Mouse (Mus musculus) megakaryocyte-erythroid progenitor cell, adult 5-6 weeks (primary cell): ENCODE measurements around the gene Morn3. TPM values are rescaled to one million over a fixed set of nuclear protein-coding genes. Genes with fewer than 3 reads are reported as not detected.
A peak's percentile ranks its signal among the peaks of the same experiment; 100 is the strongest.
"Not testable (repeated sequence)": the region's sequence is repeated elsewhere in the genome, so short reads cannot be mapped to it uniquely, and the experiment has no call there.

Experiments used
- ATAC-seq: replicated peaks from 2 replicates; pipeline ENCODE4 v1.8.0; 2016; ENCODE audit warnings: mild to moderate bottlenecking, inconsistent platforms; ENCODE audit not compliant: severe bottlenecking, poor library complexity, low FRiP score, low TSS enrichment
- total RNA-seq, 2 experiments: library from RNA; stranded (forward) in 1 of 2; stranded (reverse) in 1 of 2; fragments of 200-1000, 215-1000 nt in 1 of 2; fragments of >200 nt in 1 of 2; fragmentation: Nextera tagmentation in 1 of 2; gene quantifications; 2 replicates each; pipeline ENCODE4 v1.2.3; 2014 to 2017

Gene Morn3
- total RNA-seq, 2 experiments from 2014 or later: not detected

DNA sequence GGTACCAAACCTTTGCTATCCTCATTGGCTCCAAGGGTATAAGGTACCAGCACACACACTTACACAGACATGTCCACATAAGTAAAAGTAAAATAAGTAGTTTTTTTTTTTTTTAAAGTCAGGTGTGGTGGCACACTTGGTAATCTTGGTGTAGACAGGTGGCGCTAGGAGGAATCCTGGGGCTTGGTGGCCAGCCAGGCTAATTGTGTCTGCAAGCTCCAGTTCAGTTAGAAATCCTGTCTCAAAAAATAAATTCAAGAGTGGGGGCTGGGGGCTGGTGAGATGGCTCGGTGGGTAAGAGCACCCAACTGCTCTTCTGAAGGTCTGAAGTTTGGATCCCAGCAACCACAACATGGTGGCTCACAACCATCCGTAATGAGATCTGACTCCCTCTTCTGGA is 16.3 kb upstream of the Morn3 start:
- ATAC-seq: no peak

GRCm38 (mm10) chr5:123061402-123061749 is 14.6 kb upstream of the Morn3 start:
- ATAC-seq: not testable (repeated sequence)

DNA sequence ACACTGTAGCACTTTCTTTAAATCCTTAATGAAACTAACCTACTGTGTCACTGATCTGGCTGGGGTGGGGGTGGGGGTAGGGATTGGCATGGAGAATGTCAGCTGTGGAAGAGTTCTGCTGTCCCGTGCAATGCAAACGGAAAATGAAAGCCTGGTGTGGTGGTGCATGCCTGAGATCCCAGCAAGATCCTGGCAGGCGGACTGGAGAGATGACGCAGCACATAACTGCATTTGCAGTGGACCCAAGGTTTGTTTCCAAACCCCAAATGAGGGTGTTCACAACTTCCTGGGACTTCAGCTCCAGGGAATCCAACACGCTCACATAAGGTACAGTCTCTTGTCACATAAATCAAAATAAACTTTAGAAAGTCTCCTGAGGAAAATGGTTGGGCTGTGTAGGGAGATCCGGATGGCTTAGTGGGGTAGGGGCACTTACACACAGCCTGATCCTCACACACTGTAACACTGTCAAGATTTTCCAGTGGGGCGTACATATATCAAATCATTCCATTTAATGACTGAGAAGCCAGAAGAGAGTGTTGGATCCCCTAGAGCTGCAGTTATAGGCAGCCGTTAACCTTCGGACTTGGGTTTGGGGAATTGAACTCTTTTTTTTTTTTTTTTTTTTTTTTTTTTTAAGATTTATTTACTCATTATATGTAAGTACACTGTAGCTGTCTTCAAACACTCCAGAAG is 14.0 kb upstream of the Morn3 start:
- no peak for ATAC-seq

- no peak for ATAC-seq
Observed at GRCm38 (mm10) chr5:123059757-123060520, 13.1 kb upstream of the Morn3 start.

GRCm38 (mm10) chr5:123058251-123059102 is 11.7 kb upstream of the Morn3 start:
- no peak for ATAC-seq

- peak; percentile 97 for ATAC-seq
Observed at GRCm38 (mm10) chr5:123057366-123058250, 10.8 kb upstream of the Morn3 start.

DNA sequence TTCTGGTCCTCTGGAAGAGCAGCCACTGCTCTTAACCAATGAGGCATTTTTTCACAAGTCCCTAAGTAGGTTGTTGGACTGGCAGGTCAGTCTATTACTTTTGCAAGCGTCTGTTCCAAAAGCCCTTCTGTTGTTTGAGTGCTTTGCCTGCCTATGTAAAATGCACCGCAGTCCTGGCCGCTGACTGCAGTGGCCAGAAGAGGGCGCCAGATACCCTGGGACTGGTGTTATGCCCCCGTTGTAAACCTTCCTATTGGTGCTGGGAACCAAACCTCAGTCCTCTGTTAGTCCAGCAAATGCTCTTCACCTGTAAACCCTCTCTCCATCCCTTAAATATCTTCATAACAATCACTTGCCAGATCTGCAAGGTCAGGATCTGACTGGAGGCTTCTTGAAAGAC is 4.9 kb upstream of the Morn3 start:
- no peak for ATAC-seq

GRCm38 (mm10) chr5:123050918-123051317 is 4.1 kb upstream of the Morn3 start:
- no peak for ATAC-seq

DNA sequence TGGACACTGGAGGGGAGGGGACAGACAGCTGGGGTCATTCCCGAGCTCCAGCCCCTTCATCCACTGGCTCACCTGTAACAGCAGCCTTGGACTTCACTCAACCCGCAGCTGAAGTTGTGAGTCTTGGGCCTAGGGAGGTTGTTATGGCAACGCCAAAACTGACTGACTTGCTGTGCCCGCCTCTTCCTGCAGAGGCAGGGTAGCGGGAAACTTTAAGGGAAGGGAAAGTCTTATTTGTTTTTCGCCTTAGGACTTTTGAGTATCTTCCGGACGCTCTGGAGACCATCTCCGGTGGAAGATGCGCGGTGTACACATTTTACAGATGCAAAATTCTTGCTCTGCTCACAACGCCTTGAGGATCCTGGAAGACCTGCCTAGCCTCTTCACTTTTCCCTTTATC is 2.5 kb upstream of the Morn3 start:
- ATAC-seq: peak; percentile 79

DNA sequence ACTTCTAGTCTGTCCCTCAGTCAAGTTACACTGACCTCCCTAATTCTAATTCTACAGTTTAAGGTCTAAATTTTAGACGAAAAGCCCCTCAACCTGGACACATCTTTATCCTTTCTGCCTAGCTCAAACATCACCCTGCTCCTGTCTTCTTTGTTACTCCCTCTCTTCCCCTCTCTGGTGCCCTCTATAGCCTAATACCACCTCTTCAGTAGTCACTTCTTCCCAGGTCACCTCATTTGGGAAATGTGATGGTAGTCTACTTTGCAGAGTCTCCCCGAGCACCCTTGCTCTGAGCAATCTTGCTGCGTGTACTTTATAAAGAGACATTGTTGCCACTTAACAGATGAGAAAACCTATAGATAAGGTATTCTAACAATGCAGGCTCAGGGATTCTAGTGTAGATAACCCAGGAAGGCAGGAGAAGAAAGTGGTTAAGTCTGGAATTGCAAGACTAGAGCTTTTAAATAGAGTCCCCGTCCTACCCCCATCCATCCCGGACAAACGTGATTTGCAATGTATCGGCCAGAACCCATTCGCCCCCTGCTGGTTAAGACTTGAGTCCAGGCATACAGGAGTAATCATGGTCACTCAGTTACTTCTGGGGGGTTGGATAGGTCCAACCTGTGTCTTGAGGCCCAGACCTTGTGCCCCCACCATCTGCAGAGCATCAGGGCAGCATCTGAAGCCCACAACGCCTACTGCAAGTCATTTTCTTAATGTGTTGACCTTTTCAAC is 1.1 kb downstream of the Morn3 start:
- ATAC-seq: 0 out of 2 replicates have a peak, but pooled peaks have one; percentile 21

- no peak for ATAC-seq
Observed at GRCm38 (mm10) chr5:123043856-123044255, 3.0 kb downstream of the Morn3 start.

GRCm38 (mm10) chr5:123040796-123041195 is 6.0 kb downstream of the Morn3 start:
- ATAC-seq: no peak

DNA sequence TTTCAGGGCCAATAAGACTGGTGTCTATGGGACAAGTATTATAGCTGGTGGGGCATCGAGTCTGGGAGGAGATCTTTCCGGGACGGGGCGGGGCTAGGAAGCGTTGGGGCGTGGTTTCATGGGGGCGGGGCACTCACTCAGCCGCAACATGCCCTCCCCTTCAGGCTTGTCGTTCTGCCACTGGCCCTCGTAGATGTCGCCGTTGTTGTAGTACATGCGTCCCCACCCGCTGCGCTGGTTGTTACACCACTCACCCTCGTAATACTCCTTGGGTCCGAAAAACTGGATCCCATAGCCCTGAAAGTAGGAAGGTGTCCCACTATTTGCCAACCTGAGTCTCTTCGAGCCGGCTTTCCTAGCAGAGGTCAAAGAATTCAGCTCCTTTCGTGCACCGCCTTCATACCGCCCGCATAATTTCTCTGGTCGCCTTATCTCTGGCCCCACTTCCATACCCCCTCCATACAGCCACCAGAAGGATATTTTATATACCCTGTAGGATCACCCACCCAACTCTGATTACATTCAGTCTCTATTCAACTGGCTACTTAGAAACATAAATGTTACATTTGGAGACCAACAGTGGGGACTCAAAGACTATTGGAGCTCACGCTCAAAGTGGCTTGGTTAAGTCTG is 7.6 kb downstream of the Morn3 start:
- peak; percentile 91 for ATAC-seq

DNA sequence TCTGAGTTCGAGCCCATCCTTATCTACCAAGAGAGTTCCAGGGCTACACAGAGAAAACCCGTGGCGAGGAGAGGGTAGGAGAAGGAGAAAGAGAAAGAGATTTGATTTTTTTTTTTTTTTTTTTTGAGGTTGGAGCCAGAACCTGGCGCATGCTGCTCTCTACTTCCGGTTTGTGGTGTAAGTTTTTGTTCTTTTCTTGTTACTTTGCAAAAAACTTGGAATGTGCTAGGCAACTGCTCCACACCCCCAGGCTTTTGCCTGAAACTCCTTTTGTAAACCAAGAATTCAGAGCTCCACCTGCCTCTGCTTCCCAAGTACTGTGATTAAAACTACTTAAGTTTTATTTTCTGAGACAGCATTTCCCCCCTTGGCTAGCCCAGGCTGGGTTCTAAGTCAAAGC is 8.7 kb downstream of the Morn3 start:
- ATAC-seq: no peak

DNA sequence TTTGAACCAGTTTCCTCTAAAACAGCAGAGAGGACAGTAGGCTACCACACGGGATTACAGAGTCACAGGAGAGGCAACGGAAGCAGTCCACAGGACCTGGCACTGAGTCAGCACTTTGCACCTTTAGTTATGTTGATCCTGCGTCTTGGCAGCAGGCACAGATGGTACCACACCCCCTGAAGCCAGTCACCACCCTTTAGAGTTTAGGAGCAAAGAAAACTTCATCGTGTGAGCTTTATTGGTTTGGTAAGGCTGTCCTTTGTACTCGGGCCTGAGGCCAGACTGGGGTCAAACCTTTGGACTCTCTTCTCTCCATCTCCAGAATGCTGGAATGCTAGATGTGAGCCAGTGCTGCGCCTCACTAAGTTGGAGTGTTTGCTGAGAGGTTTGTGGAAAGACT is 11.3 kb downstream of the Morn3 start:
- peak; percentile 42; the same call in 1 of the 2 replicates for ATAC-seq

DNA sequence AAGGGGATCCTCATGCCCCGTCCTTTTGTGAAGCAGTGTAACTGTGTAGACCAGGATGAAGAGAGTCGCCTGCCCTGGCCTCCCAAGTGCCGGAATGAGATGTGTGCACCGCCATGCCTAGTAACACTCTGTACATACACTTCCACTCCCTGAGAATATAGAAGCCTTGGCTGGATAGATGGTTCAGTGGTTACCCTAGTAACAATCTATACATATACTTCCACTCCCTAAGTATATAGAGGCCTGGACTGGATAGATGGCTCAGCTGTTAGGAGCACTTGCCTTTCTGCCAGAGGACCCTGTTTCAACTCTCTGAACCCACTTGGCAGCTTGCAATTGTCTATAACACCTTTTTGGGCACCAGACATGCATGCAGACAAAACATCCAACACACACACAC is 11.7 kb downstream of the Morn3 start:
- no peak for ATAC-seq

GRCm38 (mm10) chr5:123033646-123034160 is 13.1 kb downstream of the Morn3 start:
- no peak for ATAC-seq

GRCm38 (mm10) chr5:123031312-123031711 is 15.5 kb downstream of the Morn3 start:
- ATAC-seq: no peak
